Mouse (Mus musculus) CH12.LX (cell line): ENCODE data around the gene Tacc2. TPM values are rescaled to one million over a fixed set of nuclear protein-coding genes. Genes with fewer than 3 reads are reported as not detected.

Experiments
- DNase-seq: peaks from one replicate; pipeline ENCODE4 v3.0.0-alpha.2; 2013; ENCODE audit errors: extremely low read depth
- H3K27ac ChIP-seq: 2 replicates; pipeline ENCODE4 v1.5.1; 2012; ENCODE audit warnings: low read depth, mild to moderate bottlenecking, control low read depth, moderate library complexity; ENCODE audit not compliant: insufficient read depth
- H3K27me3 ChIP-seq: replicated peaks from 2 replicates; pipeline ENCODE3; 2012; ENCODE audit warnings: inconsistent platforms
- H3K36me3 ChIP-seq, 2 experiments: replicated peaks in 1 of 2; 2 replicates each; pipeline versions ENCODE3 to v1.6.1; 2012; ENCODE audit warnings: inconsistent platforms in 1 of 2, low read length in 1 of 2, mild to moderate bottlenecking in 1 of 2, mixed read lengths in 1 of 2, moderate library complexity in 1 of 2; ENCODE audit not compliant: control insufficient read depth in 1 of 2, insufficient read depth in 1 of 2
- H3K4me1 ChIP-seq, 2 experiments: 2 replicates each; pipeline ENCODE4 v1.6.1; 2012; ENCODE audit warnings: inconsistent platforms in 1 of 2, moderate library complexity in 1 of 2; ENCODE audit not compliant: insufficient read depth in 2 of 2, control insufficient read depth in 1 of 2
- H3K4me2 ChIP-seq: 2 replicates; pipeline ENCODE4 v1.6.1; 2012; ENCODE audit warnings: low read depth, mild to moderate bottlenecking, control low read depth; ENCODE audit not compliant: poor library complexity, insufficient read depth, severe bottlenecking
- H3K4me3 ChIP-seq, 3 experiments: fragments of 150-350 bp in 1 of 3; sonication (generic) in 1 of 3; replicated peaks in 1 of 3; 2 replicates each; pipeline versions ENCODE3 to v1.5.1; 2011 to 2012; ENCODE audit warnings: low read depth in 2 of 3, low read length in 2 of 3, mild to moderate bottlenecking in 2 of 3, moderate library complexity in 2 of 3, control low read depth in 1 of 3, improper control_type of control experiment in 1 of 3, inconsistent platforms in 1 of 3, mixed read lengths in 1 of 3; ENCODE audit not compliant: poor library complexity in 1 of 3
- H3K79me2 ChIP-seq: replicated peaks from 2 replicates; pipeline ENCODE4 v1.6.1; 2012; ENCODE audit warnings: mild to moderate bottlenecking, moderate library complexity; ENCODE audit not compliant: control insufficient read depth, poor library complexity, insufficient read depth, severe bottlenecking; ENCODE audit errors: extremely low read depth
- H3K9ac ChIP-seq: 2 replicates; pipeline ENCODE4 v1.6.1; 2012; ENCODE audit warnings: low read depth, mild to moderate bottlenecking, control low read depth, moderate library complexity; ENCODE audit not compliant: insufficient read depth
- H3K9me3 ChIP-seq: replicated peaks from 2 replicates; pipeline ENCODE3; 2012; ENCODE audit warnings: low read length, inconsistent platforms, mixed read lengths
- CHD2 ChIP-seq: IDR thresholded peaks from 2 replicates; pipeline ENCODE4 v1.6.1; 2011; ENCODE audit warnings: low read length, improper control_type of control experiment
- CTCF ChIP-seq, 2 experiments: IDR thresholded peaks in 1 of 2; conservative IDR thresholded peaks in 1 of 2; 2 replicates each; pipeline ENCODE4 v1.5.1; 2011 to 2012; ENCODE audit warnings: low read depth in 2 of 2, low read length in 2 of 2, improper control_type of control experiment in 1 of 2, inconsistent platforms in 1 of 2, mild to moderate bottlenecking in 1 of 2, moderate library complexity in 1 of 2
- ELF1 ChIP-seq: IDR thresholded peaks from 2 replicates; pipeline ENCODE4 v1.6.1; 2014; ENCODE audit warnings: low read depth, mild to moderate bottlenecking, inconsistent platforms, low read length, improper control_type of control experiment
- HCFC1 ChIP-seq: IDR thresholded peaks from 2 replicates; pipeline ENCODE4 v1.6.1; 2012; ENCODE audit warnings: low read depth, mild to moderate bottlenecking, inconsistent platforms, low read length, improper control_type of control experiment
- IRF4 ChIP-seq: IDR thresholded peaks from 2 replicates; pipeline ENCODE4 v1.6.1; 2014; ENCODE audit warnings: low read depth, mild to moderate bottlenecking, inconsistent platforms, low read length, improper control_type of control experiment
- JUND ChIP-seq: conservative IDR thresholded peaks from 2 replicates; pipeline ENCODE4 v1.6.1; 2011; ENCODE audit warnings: low read depth, low read length, improper control_type of control experiment
- KAT2A ChIP-seq: IDR thresholded peaks from 2 replicates; pipeline ENCODE4 v1.6.1; 2012; ENCODE audit warnings: low read length, improper control_type of control experiment, inconsistent platforms; ENCODE audit not compliant: insufficient replicate concordance
- MAFK ChIP-seq: IDR thresholded peaks from 2 replicates; pipeline ENCODE4 v1.6.1; 2011; ENCODE audit warnings: low read length, improper control_type of control experiment; ENCODE audit not compliant: insufficient replicate concordance
- MEF2A ChIP-seq: IDR thresholded peaks from 2 replicates; pipeline ENCODE4 v1.6.1; 2014; ENCODE audit warnings: low read depth, mild to moderate bottlenecking, inconsistent platforms, low read length, improper control_type of control experiment, borderline replicate concordance
- MXI1 ChIP-seq: IDR thresholded peaks from 2 replicates; pipeline ENCODE4 v1.6.1; 2011; ENCODE audit warnings: mild to moderate bottlenecking, low read depth, low read length, improper control_type of control experiment
- PAX5 ChIP-seq: IDR thresholded peaks from 2 replicates; pipeline ENCODE4 v1.6.1; 2012; ENCODE audit warnings: low read length, inconsistent platforms, mixed read lengths
- POLR2AphosphoS2 ChIP-seq: IDR thresholded peaks from 2 replicates; pipeline ENCODE4 v1.6.1; 2011; ENCODE audit warnings: low read depth, low read length, improper control_type of control experiment
- RAD21 ChIP-seq: IDR thresholded peaks from 2 replicates; pipeline ENCODE4 v1.6.1; 2011; ENCODE audit warnings: low read depth, mild to moderate bottlenecking, low read length, improper control_type of control experiment, moderate library complexity
- SIN3A ChIP-seq: IDR thresholded peaks from 2 replicates; pipeline ENCODE4 v1.6.1; 2012; ENCODE audit warnings: low read length, improper control_type of control experiment, inconsistent platforms
- SMC3 ChIP-seq: IDR thresholded peaks from 2 replicates; pipeline ENCODE4 v1.6.1; 2011; ENCODE audit warnings: low read depth, low read length, improper control_type of control experiment
- TBP ChIP-seq: conservative IDR thresholded peaks from 2 replicates; pipeline ENCODE4 v1.6.1; 2011; ENCODE audit warnings: low read depth, low read length, improper control_type of control experiment
- TCF12 ChIP-seq: IDR thresholded peaks from 2 replicates; pipeline ENCODE4 v1.6.1; 2014; ENCODE audit warnings: low read depth, mild to moderate bottlenecking, inconsistent platforms, low read length, improper control_type of control experiment
- USF2 ChIP-seq: conservative IDR thresholded peaks from 2 replicates; pipeline ENCODE4 v1.6.1; 2011; ENCODE audit warnings: low read depth, low read length, improper control_type of control experiment
- ZKSCAN1 ChIP-seq: IDR thresholded peaks from 2 replicates; pipeline ENCODE4 v1.6.1; 2012; ENCODE audit warnings: low read depth, inconsistent platforms, low read length, improper control_type of control experiment, borderline replicate concordance
- ZMIZ1 ChIP-seq: IDR thresholded peaks from 2 replicates; pipeline ENCODE4 v1.6.1; 2012; ENCODE audit warnings: low read depth, mild to moderate bottlenecking, inconsistent platforms, low read length, improper control_type of control experiment
- dilution Hi-C: fragments of 300-500 bp; cut with MboI; formaldehyde crosslinking; loops from 2 replicates; pipeline ENCODE4 v1.14.3; 2020; ENCODE audit warnings: low sequenced_read_pairs; ENCODE audit not compliant: extremely low pct_unique_long_range_greater_than_20kb, extremely low pct_ligation_motif_present
- in situ Hi-C: fragments of 300-500 bp; cut with MboI; formaldehyde crosslinking; loops from 3 replicates; pipeline ENCODE4 v1.14.3; 2019; ENCODE audit warnings: low sequenced_read_pairs, low pct_ligation_motif_present, low pct_unique_long_range_greater_than_20kb, mixed read lengths
- polyA plus RNA-seq: library from polyadenylated mRNA; unstranded; fragments of >175 nt; gene quantifications from 2 replicates; pipeline ENCODE4 v1.2.1, GENCODE M21; 2012; ENCODE audit warnings: low read depth; ENCODE audit not compliant: insufficient read length
- total RNA-seq, 2 experiments: library from RNA; depleted of rRNA; stranded (reverse); fragments of 300-350 nt in 1 of 2; fragments of >200 nt in 1 of 2; gene quantifications; 2 replicates each; pipeline ENCODE4 v1.2.3; 2012 to 2014

The Tacc2 gene
- total and polyA plus RNA-seq, 3 experiments: 0.13 to 0.41 TPM; not detected in 1

DNA sequence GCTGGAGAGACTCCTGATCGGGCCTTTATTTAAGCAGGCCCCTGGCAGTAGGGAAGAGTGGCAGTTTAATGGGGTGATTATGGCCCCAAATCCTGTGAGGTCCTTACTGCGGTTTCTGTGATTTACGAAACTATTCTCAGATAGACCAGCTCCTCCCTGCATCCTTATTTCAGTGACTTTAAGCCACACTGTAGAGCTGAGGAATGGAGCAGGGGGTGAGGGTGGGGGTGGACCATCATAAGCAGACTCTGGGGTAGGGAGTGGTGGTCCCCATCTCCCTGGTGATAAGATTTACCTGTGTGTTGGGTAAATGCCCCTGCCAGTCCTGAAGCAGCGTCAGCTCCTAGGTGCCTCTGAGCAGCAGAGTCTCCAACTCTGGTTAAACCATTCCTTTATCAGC is 29.7 kb downstream of the Tacc2 start:
- in situ Hi-C loops: no loop called here
- no peak overlapping the region for H3K27ac ChIP-seq
- no peak for TF ChIP-seq KAT2A
- TF ChIP-seq POLR2AphosphoS2: no peak
- no peak for TF ChIP-seq TCF12
- TF ChIP-seq MAFK: no peak
- no peak for TF ChIP-seq ELF1
- no peak for TF ChIP-seq SIN3A
- no peak for TF ChIP-seq IRF4
- TF ChIP-seq JUND: no peak
- TF ChIP-seq PAX5: no peak
- TF ChIP-seq HCFC1: no peak
- no peak for TF ChIP-seq TBP
- TF ChIP-seq RAD21: no peak
- TF ChIP-seq MXI1: no peak
- no peak for TF ChIP-seq ZMIZ1
- no peak for TF ChIP-seq CHD2
- TF ChIP-seq SMC3: no peak
- no peak for TF ChIP-seq CTCF (conservative IDR thresholded peaks at IDR 0.05 in 1 of 2, IDR thresholded peaks at IDR 0.05 in 1 of 2; ENCODE audit: low read depth in 2 of 2, low read length in 2 of 2)
- no peak for TF ChIP-seq ZKSCAN1
- TF ChIP-seq USF2: no peak
- TF ChIP-seq, all 38 proteins: peak for 0
- no peak overlapping the region for H3K9ac ChIP-seq
- H3K4me1 ChIP-seq: no peaks in the 10 kb centered on the region
- DNase-seq: no peak
- H3K36me3 ChIP-seq: no peaks in the 10 kb centered on the region
- H3K79me2 ChIP-seq: no peaks in the 10 kb centered on the region
- dilution Hi-C loops: no loop called here
- no peak overlapping the region for H3K4me2 ChIP-seq
- H3K4me3 ChIP-seq: no peak overlapping the region
- H3K9me3 ChIP-seq: peaks cover 3% of the 10 kb centered on the region
- H3K27me3 ChIP-seq: peaks cover 81% of the 10 kb centered on the region

DNA sequence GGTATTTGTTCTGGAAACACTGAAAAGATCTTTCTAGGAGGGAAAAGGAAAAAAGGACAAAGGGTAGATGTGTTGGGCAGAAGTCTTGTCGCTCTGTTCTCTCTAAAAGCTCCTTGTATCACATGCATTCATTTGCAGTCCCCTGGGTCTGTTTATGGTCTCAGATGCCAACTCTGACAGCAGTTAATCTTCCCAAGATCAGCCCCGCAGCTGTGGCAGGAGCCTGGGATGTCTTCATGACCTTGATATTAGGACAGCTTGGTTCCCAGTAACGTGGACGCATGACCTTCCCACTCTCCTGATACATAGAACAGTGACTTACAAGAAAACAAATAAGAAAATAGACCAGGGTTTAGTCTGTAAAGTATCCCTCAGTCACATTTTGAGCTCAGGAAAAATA is 36.7 kb downstream of the Tacc2 start:
- H3K9ac ChIP-seq: no peak overlapping the region
- TF ChIP-seq SIN3A (no peak), MEF2A (no peak), MAFK (no peak)
- DNase-seq: no peak
- no peaks in the 10 kb centered on the region for H3K36me3 ChIP-seq
- no peak overlapping the region for H3K27ac ChIP-seq
- H3K79me2 ChIP-seq: no peaks in the 10 kb centered on the region
- peaks cover 3% of the 10 kb centered on the region for H3K9me3 ChIP-seq
- no peak overlapping the region for H3K4me2 ChIP-seq
- dilution Hi-C loops: no loop called here
- no peaks in the 10 kb centered on the region for H3K4me1 ChIP-seq
- peaks cover 84% of the 10 kb centered on the region for H3K27me3 ChIP-seq
- in situ Hi-C loops: no loop called here
- H3K4me3 ChIP-seq: no peak overlapping the region
